Mouse (Mus musculus): ENCODE measurements around the gene Rrp15.

- TF ChIP-seq POLR2A (IDR thresholded peaks at IDR 0.05; ENCODE audit: borderline replicate concordance, extremely low read depth, low read depth, low read length) (no peak), CTCF (IDR thresholded peaks at IDR 0.05; ENCODE audit: insufficient read depth, low read length) (no peak)
Observed at GRCm38 (mm10) chr1:186718881-186719280, 30.3 kb downstream of the Rrp15 start.

All from lung, adult 2 months (tissue).